22 mouse cellular contexts compared by ENCODE assay signal in genomic region chr14:39049021-39049420, GRCm38 (mm10).
DNase-seq lines count a peak whose midpoint lies in the region; ATAC-seq and TF ChIP-seq lines count a peak whose summit lies in the region.
"Had no signal": no experiment of that assay in that cellular context is flagged by ENCODE, and none has a peak within 500 bp of the region (broad histone marks: within the 10 kb centered on the region; RNA-seq: fewer than 3 reads in every experiment).

No protein-coding gene starts in this region.

- no peaks in the 10 kb centered on the region for H3K27me3 ChIP-seq in hindbrain, postnatal 0 days (ENCODE audit: insufficient read depth, low read length)
- H3K27me3 ChIP-seq in hindbrain, embryonic 13.5 days: no peaks in the 10 kb centered on the region
- H3K27me3 ChIP-seq: CH12.LX, Patski had no signal

- no peaks in the 10 kb centered on the region for H3K9me3 ChIP-seq in hindbrain, postnatal 0 days (ENCODE audit: low read length)
- no peaks in the 10 kb centered on the region for H3K9me3 ChIP-seq in hindbrain, embryonic 13.5 days
- H3K9me3 ChIP-seq: G1E had no signal

- no peak overlapping the region for H3K9ac ChIP-seq in hindbrain, postnatal 0 days (replicated peaks; ENCODE audit: low read length)
- H3K9ac ChIP-seq in hindbrain, embryonic 13.5 days: no peak overlapping the region

- no peak overlapping the region for H3K4me2 ChIP-seq in hindbrain, postnatal 0 days (ENCODE audit: low read depth, low read length)
- H3K4me2 ChIP-seq in hindbrain, embryonic 13.5 days: no peak overlapping the region

- no peaks in the 10 kb centered on the region; the same call in 1 of the 2 replicates for H3K4me1 ChIP-seq in hindbrain, postnatal 0 days (ENCODE audit: insufficient read depth, low read length)
- H3K4me1 ChIP-seq in hindbrain, embryonic 13.5 days (replicated peaks): no peaks in the 10 kb centered on the region

- no peak for TF ChIP-seq CTCF in hindbrain, postnatal 0 days (IDR thresholded peaks at IDR 0.05; ENCODE audit: low read depth)

- peak; percentile 49 to 57 for DNase-seq in cerebellum, postnatal 10 days
- DNase-seq in cerebellum, postnatal 25 days: no peak
- peak; percentile 41 to 55 for DNase-seq in cerebellum, postnatal 14 days
- no peak for DNase-seq in cerebellum, postnatal 4 days (ENCODE audit: low spot score in 2 of 2)
- DNase-seq in hindbrain, postnatal 0 days (ENCODE audit: low spot score): peak; percentile 3
- peak; percentile 10 to 26 for DNase-seq in layer of hippocampus, postnatal 10 days (ENCODE audit: low spot score in 2 of 2)
- no peak for DNase-seq in layer of hippocampus, adult 9-11 months
- DNase-seq: adrenal gland, adult 2 months; adrenal gland, adult 8-10 months; adrenal gland, postnatal 10 days; adrenal gland, postnatal 14 days; adrenal gland, postnatal 25 days; adrenal gland, postnatal 36 days; B cell, adult 2 months; cerebellum, adult 11 months; cerebellum, adult 11-12 months had no signal

- H3K36me3 ChIP-seq in hindbrain, postnatal 0 days (ENCODE audit: insufficient read depth, low read length): no peaks in the 10 kb centered on the region
- H3K36me3 ChIP-seq in hindbrain, embryonic 13.5 days: no peaks in the 10 kb centered on the region
- H3K36me3 ChIP-seq: G1E had no signal

- no peak overlapping the region for H3K4me3 ChIP-seq in hindbrain, postnatal 0 days (ENCODE audit: low read length)
- no peak overlapping the region for H3K4me3 ChIP-seq in hindbrain, embryonic 13.5 days

- H3K27ac ChIP-seq in hindbrain, postnatal 0 days: no peak overlapping the region
- H3K27ac ChIP-seq in hindbrain, embryonic 13.5 days: no peak overlapping the region

- ATAC-seq in hindbrain, postnatal 0 days: no peak
- no peak for ATAC-seq in hindbrain, embryonic 13.5 days (ENCODE audit: low FRiP score)
- ATAC-seq: activated CD4-positive, CD25-positive, alpha-beta regulatory T cell, adult 4 months; CD4-positive, CD25-positive, alpha-beta regulatory T cell, adult 4 months; Patski had no signal

- 62% methylated on average over 2 of the region's 2 CpGs for WGBS in hindbrain, postnatal 0 days
- 68% methylated on average over 2 of the region's 2 CpGs for WGBS in hindbrain, embryonic 13.5 days

Comparison
In these comparisons a context has a peak if more than half of its experiments do, and no peak if none do; other contexts are left out.
1. DNase-seq: peak in cerebellum, postnatal 10 days (2 of 2), cerebellum, postnatal 14 days (2 of 2), hindbrain, postnatal 0 days (single experiment) and layer of hippocampus, postnatal 10 days (2 of 2); none in cerebellum, postnatal 25 days (0 of 2), cerebellum, postnatal 4 days (0 of 2) and layer of hippocampus, adult 9-11 months (single experiment).